Mouse (Mus musculus) liver, embryonic 12.5 days (tissue): ENCODE measurements at regions not wholly inside any gene's neighbourhood (a gene's known extent, or its start where the extent isn't known, plus 50 kb on each side); places are given as distances from the start of the nearest gene placed in this dataset.

Experiments used
- ATAC-seq: fragments of 200-750 bp; cut with Nextera tagmentation; 2 replicates; pipeline ENCODE4 v1.8.0; 2017; ENCODE audit warnings: moderate number of reproducible peaks, mild to moderate bottlenecking, moderate library complexity
- H3K27ac ChIP-seq: fragments of 300-500 bp; sonication (generic); 2 replicates; pipeline ENCODE4 v1.5.1; 2016; ENCODE audit warnings: mild to moderate bottlenecking
- H3K27me3 ChIP-seq: fragments of 300-500 bp; sonication (generic); replicated peaks from 2 replicates; pipeline ENCODE4 v1.6.1; 2016; ENCODE audit warnings: mild to moderate bottlenecking, moderate library complexity
- H3K36me3 ChIP-seq: fragments of 300-500 bp; sonication (generic); 2 replicates; pipeline ENCODE4 v1.6.1; 2016; ENCODE audit warnings: mild to moderate bottlenecking, moderate library complexity
- H3K4me1 ChIP-seq: fragments of 300-500 bp; sonication (generic); 2 replicates; pipeline ENCODE4 v1.6.1; 2016
- H3K4me2 ChIP-seq: fragments of 300-500 bp; sonication (generic); 2 replicates; pipeline ENCODE4 v1.6.1; 2016; ENCODE audit warnings: mild to moderate bottlenecking, moderate library complexity
- H3K4me3 ChIP-seq: fragments of 300-500 bp; sonication (generic); 2 replicates; pipeline ENCODE4 v1.5.1; 2016; ENCODE audit warnings: mild to moderate bottlenecking, moderate library complexity
- H3K9ac ChIP-seq: fragments of 300-500 bp; sonication (generic); 2 replicates; pipeline ENCODE4 v1.6.1; 2016; ENCODE audit warnings: mild to moderate bottlenecking, moderate library complexity
- H3K9me3 ChIP-seq: fragments of 300-500 bp; sonication (generic); replicated peaks from 2 replicates; pipeline ENCODE4 v1.6.1; 2016; ENCODE audit warnings: mild to moderate bottlenecking, moderate library complexity
- WGBS: fragments of 180-500 bp; shearing (Covaris S2); methylation state at CpG from one replicate; pipeline ENCODE4 v1.1.7; 2016; ENCODE audit not compliant: insufficient replicate concordance; 5-methylcytosine and 5-hydroxymethylcytosine counted together

- Histone ChIP-seq H3K9ac (no peak overlapping the region), H3K4me2 (no peak overlapping the region), H3K27me3 (no peaks in the 10 kb centered on the region), H3K4me1 (peaks cover 14% of the 10 kb centered on the region), H3K36me3 (no peaks in the 10 kb centered on the region), H3K4me3 (no peak overlapping the region), H3K9me3 (no peaks in the 10 kb centered on the region), H3K27ac (no peak overlapping the region)
- WGBS = 82% methylated on average over 10 of the region's 10 CpGs
- ATAC-seq = no peak
Observed at GRCm38 (mm10) chr10:118605156-118605821, 164.4 kb downstream of the Ifng start.

GRCm38 (mm10) chr10:118607418-118607817 lies 166.6 kb downstream of the Ifng start:
- WGBS = 74% methylated on average over 1 of the region's 1 CpGs

GRCm38 (mm10) chr10:118608376-118609145 lies 167.7 kb downstream of the Ifng start:
- Histone ChIP-seq H3K9ac (no peak overlapping the region), H3K27ac (no peak overlapping the region), H3K9me3 (no peaks in the 10 kb centered on the region), H3K4me2 (no peak overlapping the region), H3K27me3 (no peaks in the 10 kb centered on the region), H3K36me3 (no peaks in the 10 kb centered on the region), H3K4me3 (no peak overlapping the region), H3K4me1 (peaks cover 7% of the 10 kb centered on the region)
- 56% methylated on average over 4 of the region's 4 CpGs for WGBS
- no peak for ATAC-seq

More at GRCm38 (mm10) chr10:118607418-118607817, 166.6 kb downstream of the Ifng start:
- H3K4me2 ChIP-seq = no peak overlapping the region
- no peak overlapping the region for H3K9ac ChIP-seq
- no peak overlapping the region for H3K27ac ChIP-seq
- no peak for ATAC-seq
- no peaks in the 10 kb centered on the region for H3K9me3 ChIP-seq
- H3K36me3 ChIP-seq = no peaks in the 10 kb centered on the region
- H3K4me1 ChIP-seq = peaks cover 14% of the 10 kb centered on the region
- H3K27me3 ChIP-seq = no peaks in the 10 kb centered on the region
- H3K4me3 ChIP-seq = no peak overlapping the region

- ATAC-seq = no peak
- H3K4me2 ChIP-seq = no peak overlapping the region
- H3K36me3 ChIP-seq = no peaks in the 10 kb centered on the region
- H3K27ac ChIP-seq = no peak overlapping the region
- H3K4me1 ChIP-seq = 0 out of 2 replicates have a peak, but pooled peaks cover under 1% of the 10 kb centered on the region
- H3K9ac ChIP-seq = no peak overlapping the region
- no peaks in the 10 kb centered on the region for H3K9me3 ChIP-seq
- no peak overlapping the region for H3K4me3 ChIP-seq
- WGBS = 41% methylated on average over 4 of the region's 4 CpGs
- H3K27me3 ChIP-seq = no peaks in the 10 kb centered on the region
Observed at GRCm38 (mm10) chr10:118609157-118609556, 168.3 kb downstream of the Ifng start.

GRCm38 (mm10) chr10:118610868-118611461 lies 170.1 kb downstream of the Ifng start:
- Histone ChIP-seq H3K4me2 (no peak overlapping the region), H3K9ac (no peak overlapping the region), H3K9me3 (no peaks in the 10 kb centered on the region), H3K4me3 (no peak overlapping the region), H3K36me3 (no peaks in the 10 kb centered on the region), H3K27me3 (no peaks in the 10 kb centered on the region), H3K27ac (no peak overlapping the region), H3K4me1 (no peaks in the 10 kb centered on the region)
- WGBS = 49% methylated on average over 7 of the region's 7 CpGs
- ATAC-seq = no peak

- no peak overlapping the region for H3K27ac ChIP-seq
Observed at GRCm38 (mm10) chr10:118612091-118612490, 171.2 kb downstream of the Ifng start.

GRCm38 (mm10) chr10:118613056-118613695 lies 172.3 kb downstream of the Ifng start:
- H3K9ac ChIP-seq = no peak overlapping the region
- no peaks in the 10 kb centered on the region for H3K36me3 ChIP-seq
- no peak overlapping the region for H3K4me3 ChIP-seq
- no peaks in the 10 kb centered on the region for H3K9me3 ChIP-seq
- no peak overlapping the region for H3K27ac ChIP-seq
- no peaks in the 10 kb centered on the region for H3K27me3 ChIP-seq
- ATAC-seq = no peak
- no peaks in the 10 kb centered on the region for H3K4me1 ChIP-seq
- no peak overlapping the region for H3K4me2 ChIP-seq
- 75% methylated on average over 14 of the region's 14 CpGs for WGBS

More at GRCm38 (mm10) chr10:118612091-118612490, 171.2 kb downstream of the Ifng start:
- Histone ChIP-seq H3K27me3 (no peaks in the 10 kb centered on the region), H3K36me3 (no peaks in the 10 kb centered on the region), H3K9me3 (no peaks in the 10 kb centered on the region), H3K4me1 (no peaks in the 10 kb centered on the region), H3K4me3 (no peak overlapping the region), H3K4me2 (no peak overlapping the region), H3K9ac (no peak overlapping the region)
- whole genome bisulfite sequencing = 59% methylated on average over 7 of the region's 7 CpGs
- ATAC-seq = no peak

GRCm38 (mm10) chr10:118614251-118614865 lies 173.5 kb downstream of the Ifng start:
- no peak overlapping the region for H3K27ac ChIP-seq
- no peaks in the 10 kb centered on the region for H3K4me1 ChIP-seq
- no peaks in the 10 kb centered on the region for H3K9me3 ChIP-seq
- no peaks in the 10 kb centered on the region for H3K36me3 ChIP-seq
- H3K27me3 ChIP-seq = no peaks in the 10 kb centered on the region
- no peak overlapping the region for H3K4me2 ChIP-seq
- no peak overlapping the region for H3K9ac ChIP-seq
- no peak for ATAC-seq
- H3K4me3 ChIP-seq = no peak overlapping the region
- 75% methylated on average over 6 of the region's 6 CpGs for WGBS

- WGBS = 70% methylated on average over 10 of the region's 10 CpGs
- H3K36me3 ChIP-seq = no peaks in the 10 kb centered on the region
- no peak overlapping the region for H3K9ac ChIP-seq
- ATAC-seq = no peak
- H3K4me2 ChIP-seq = no peak overlapping the region
- no peaks in the 10 kb centered on the region for H3K4me1 ChIP-seq
- no peak overlapping the region for H3K4me3 ChIP-seq
- no peak overlapping the region for H3K27ac ChIP-seq
- no peaks in the 10 kb centered on the region for H3K9me3 ChIP-seq
- no peaks in the 10 kb centered on the region for H3K27me3 ChIP-seq
Observed at GRCm38 (mm10) chr10:118615131-118616020, 174.5 kb downstream of the Ifng start.

- Histone ChIP-seq H3K36me3 (no peaks in the 10 kb centered on the region), H3K9me3 (no peaks in the 10 kb centered on the region), H3K27me3 (no peaks in the 10 kb centered on the region), H3K4me1 (no peaks in the 10 kb centered on the region), H3K27ac (no peak overlapping the region), H3K9ac (no peak overlapping the region), H3K4me3 (no peak overlapping the region), H3K4me2 (no peak overlapping the region)
- WGBS = 77% methylated on average over 5 of the region's 5 CpGs
- no peak for ATAC-seq
Observed at GRCm38 (mm10) chr10:118616031-118616615, 175.3 kb downstream of the Ifng start.
